Mouse (Mus musculus) heart, adult 2 months (tissue): ENCODE data around the gene Mrpl4.

Experiments used
- EP300 ChIP-seq: fragments of 200-500 bp; IDR thresholded peaks from 2 replicates; pipeline ENCODE4 v1.6.1; 2011; ENCODE audit warnings: low read depth, low read length, control low read depth; ENCODE audit not compliant: insufficient read depth
- POLR2A ChIP-seq: fragments of 200-500 bp; IDR thresholded peaks from 2 replicates; pipeline ENCODE4 v1.6.1; 2011; ENCODE audit warnings: mild to moderate bottlenecking, low read depth, low read length, control low read depth; ENCODE audit not compliant: insufficient read depth

DNA sequence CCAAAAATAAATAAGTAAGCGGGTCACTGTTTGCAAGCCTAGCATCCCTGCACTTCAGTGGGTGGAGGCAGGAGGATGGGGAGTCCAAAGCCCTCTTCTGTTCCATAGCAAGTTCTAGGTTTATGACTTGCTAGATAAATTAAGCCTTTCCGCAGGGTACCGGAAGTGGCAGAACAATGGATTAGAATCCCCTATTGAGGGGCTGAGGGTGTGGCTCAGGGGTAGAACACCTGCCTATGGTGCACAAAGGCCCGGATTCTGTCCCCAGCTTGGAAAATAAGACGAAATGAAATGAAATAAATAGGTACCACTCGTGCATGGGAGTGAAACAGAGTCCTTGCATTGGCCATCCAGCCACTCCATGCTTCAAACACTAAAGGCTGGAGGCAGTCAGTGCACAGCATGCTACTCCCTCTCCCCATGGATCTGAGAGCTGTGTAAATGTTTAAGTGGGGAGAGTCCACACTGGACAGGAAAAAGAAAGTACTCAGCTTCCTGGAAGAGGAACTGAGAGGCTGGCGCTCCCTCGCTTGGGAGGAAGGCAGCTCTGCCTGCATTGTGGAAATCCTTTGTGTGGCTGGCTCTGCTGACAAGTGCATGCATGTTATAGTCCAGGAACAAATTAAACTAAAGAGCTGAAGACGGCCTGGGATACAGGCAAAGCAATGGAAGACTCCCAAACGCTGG lies 24.0 kb upstream of the Mrpl4 start:
- no peak for TF ChIP-seq POLR2A
- no peak for TF ChIP-seq EP300
